Mouse (Mus musculus) right cerebral cortex, adult 18-20 months (tissue): Measurements from ENCODE around the gene Olfm2.

Source experiments
- DNase-seq: peaks from one replicate; pipeline ENCODE4 v3.0.0; 2022; ENCODE audit warnings: mixed read lengths

Olfm2 gene

DNA sequence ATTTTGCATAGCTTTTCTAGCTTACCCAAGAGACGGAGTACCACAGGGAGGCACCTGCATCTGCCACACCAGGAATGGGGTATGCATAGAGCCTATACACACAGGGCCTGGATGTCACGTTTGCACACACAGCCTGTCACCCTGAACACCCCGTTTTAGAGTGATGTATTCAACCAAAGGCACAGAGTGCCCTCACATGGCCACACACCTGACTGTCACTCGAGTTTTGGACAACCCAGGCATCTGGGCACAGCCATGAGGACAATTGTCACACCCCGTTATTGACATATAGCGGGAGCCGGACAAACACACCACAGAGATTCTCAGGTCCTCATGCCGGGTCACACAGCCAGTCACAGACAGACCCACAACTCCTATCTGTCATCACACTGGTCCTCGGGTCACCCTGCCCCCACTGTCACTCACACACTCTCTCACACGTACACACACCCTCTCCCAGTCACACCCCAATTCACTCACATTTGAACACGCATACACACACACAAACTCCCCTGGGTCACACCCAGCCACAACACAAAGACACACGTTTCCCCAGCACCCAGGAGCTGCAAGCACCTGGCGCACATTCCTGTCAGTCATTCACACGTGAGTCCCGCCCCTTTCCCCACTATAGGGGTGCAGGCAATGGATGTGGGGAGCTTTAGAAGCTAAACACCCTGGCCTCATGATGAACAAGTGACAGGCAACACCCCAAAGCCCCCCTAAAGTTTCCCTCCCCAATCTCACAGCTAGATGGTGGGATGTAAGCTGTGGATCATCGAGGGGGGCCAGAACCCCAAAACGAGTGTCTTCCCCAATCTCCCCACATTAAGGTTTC lies 801 bp downstream of the Olfm2 start:
- DNase-seq, result no peak

DNA sequence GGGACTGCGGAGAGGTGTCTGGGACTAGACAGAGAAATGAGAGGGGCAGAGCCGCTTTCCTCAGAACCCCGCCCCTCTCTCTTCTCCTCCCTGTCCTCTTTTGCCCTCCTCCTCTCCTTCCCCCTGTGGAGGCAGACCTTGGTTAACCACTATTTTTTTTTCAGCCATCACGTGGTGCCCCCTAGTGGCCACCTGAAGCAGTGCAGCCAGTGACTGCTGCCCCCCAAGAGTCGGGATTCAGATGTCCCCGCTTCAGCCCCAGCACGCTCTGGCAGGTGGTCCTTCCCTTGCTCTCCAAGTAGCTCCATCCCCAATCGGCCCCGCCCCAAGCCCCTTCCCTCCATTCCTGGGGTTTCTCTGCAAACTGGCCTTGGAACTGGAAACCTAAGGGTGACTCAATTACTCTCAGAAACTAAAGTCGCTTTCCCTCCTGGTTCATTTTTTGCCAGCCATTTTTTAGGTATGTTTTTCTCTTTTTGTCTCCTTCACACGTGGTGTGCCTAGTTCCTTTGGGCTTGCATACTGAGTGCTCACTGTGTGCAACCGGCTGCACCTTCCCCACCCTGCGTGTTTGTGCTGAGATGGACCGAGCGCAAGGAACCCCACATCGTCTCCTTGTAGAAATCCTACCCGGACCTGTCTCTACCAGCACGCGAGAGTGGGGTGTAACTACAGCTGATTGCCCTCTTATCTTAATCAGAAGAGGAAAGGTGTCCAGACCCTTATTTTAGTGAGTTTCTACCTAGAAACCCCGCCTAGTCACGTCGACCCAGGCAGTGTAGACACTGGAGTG lies 2.0 kb downstream of the Olfm2 start:
- no peak for DNase-seq

DNA sequence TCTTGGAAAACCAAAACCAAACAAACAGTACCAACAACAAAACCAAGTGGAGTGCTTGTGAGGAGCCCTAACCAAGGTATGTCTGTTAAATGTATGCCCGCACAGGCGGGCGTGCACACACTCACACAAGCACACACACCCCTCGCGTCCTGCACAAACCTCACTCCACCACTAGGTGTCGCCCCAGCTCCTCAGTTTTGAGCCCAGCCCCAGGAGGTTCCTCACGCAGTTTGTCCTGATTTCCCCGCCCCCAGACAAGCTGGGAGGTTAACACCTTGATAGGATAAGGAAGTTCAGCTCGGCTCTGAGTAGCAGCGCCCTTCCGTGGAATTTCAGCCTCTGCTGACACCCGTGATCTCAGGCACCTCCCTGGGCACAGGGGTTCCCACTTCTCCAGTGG lies 5.7 kb downstream of the Olfm2 start:
- DNase-seq, result peak; percentile 83

DNA sequence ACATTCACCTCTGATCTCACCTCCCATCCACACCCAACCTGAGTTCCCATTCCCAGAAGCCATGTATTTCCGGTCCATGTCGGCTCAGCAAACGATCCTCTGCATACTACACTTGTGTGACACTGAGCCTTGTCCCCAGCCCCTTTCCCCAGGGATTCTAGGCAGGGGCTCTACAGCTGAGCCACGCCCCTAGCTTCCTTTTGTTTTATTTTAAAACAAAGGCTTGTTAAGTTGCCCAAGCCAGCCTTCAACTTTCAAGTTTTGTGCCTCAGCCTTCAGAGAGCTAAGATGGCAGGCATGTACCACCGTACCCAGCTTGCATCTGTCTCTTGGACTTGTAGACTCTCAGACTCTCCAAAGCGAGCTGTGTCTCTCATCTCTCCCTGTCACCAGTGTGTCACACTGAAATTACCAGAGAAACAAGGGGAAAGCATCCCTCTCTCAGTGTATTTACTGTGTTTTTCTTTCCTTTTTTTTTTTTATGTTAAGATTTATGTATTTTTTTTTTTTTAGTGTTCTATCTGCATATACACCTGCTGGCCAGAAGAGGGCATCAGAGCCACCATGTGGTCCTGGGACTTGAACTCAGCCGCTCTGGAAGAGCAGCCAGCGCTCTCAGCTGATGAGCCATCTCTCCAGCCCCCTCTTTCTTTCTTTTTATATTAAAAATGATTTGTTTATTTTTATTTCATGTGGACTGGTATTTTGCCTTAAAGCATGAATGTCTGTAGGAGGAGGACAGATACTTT lies 7.7 kb downstream of the Olfm2 start:
- no peak for DNase-seq

DNA sequence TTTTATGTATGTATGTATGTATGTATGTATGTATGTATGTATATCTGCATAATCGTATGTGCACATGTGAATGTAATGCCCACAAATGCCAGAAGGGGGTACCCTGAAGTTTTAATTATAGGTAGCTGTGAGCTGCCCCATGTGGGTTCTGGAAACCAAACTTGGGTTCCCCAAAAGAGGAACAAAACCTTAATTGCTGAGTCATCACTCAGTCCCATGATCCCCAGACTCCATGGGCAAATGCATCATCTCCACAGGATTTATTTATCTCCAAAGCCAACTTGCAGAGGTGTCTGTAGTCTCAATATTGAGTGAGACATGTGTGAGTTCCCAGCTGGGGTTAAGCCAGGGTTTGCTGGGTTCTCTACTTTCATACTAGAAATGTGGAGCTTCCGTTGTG lies 8.9 kb downstream of the Olfm2 start:
- no peak for DNase-seq

DNA sequence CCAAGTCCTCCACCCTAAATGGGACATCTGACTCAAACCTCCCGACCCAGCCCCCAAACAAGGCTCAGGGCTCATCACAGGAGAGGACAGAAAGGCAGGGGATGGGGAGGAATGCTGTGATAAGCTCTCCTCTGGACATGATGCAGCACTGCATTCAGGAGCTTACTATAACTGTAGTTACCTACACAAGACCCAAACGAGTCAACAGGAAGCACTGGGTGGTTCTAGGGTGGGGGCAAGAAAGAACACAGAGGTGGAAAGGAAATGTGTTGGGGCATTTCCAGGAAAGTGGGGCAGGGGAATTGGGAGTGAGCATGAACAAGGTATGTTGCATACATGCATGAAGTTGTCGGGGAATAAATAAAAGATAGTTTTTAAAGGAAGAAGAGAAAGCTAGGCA lies 11.5 kb downstream of the Olfm2 start:
- no peak for DNase-seq

DNA sequence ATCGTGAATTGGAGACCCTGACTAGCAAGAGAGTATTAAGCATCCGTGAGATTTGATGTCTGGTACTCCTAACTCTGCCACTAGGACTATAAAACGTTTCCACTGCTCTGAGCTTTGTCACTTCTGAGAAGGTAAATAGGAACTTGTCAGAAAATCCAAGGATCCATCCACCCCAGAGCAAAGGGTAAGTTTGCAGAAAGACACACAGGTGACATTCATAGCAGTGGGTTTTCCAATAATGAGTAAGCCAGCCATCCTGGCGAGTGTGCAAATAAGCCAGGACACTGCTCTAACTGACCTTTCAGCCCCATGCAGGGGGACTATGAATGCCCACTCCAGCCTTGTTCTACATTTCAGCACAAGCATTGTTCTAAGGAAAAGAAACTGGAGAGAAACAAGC lies 14.4 kb downstream of the Olfm2 start:
- DNase-seq, result no peak

DNA sequence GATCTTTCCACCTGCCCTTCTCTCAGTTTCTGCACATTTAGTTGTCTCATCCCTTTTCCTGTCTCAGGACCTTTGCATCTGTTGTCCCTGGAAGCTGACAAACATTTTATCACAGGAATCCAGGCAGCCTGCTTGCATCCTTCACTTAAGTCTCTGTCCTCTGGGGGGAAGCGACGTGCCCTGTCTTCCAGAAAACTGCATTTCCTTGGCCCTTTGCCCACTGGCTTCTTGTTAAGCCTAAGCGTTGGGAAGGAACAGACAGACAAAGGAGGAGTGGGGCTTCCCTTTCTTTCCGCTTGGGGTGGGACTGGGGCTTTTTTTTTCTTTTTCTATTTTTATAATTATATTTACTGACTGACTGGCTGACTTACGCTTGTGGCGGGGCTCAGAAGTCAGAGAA lies 16.7 kb downstream of the Olfm2 start:
- DNase-seq, result no peak

DNA sequence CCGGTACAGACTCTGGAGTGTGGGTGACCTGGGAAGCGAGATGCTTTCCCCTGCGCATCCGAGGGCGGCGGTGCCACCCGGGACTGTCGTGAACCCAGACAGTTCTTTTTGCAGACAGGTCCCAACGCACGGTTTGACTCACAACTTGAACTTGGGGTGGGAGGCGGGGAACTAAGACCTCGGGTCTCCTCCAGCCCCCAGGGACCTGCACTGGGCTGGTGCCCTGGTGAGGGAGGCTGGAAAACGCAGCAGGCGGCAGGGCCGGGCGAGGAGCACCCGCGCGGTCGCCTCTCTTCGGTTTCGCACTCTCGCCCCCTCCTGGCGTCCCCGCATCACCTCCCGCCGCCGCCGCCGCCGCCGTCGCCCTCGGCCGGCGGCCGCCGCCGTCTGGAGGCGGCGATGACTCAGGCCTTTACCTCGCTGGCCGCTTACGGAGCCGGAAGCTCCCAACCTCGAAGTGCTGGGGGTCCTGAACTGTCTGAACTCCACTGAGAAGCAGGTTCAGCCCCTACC lies 18.5 kb downstream of the Olfm2 start:
- peak; percentile 53 for DNase-seq

DNA sequence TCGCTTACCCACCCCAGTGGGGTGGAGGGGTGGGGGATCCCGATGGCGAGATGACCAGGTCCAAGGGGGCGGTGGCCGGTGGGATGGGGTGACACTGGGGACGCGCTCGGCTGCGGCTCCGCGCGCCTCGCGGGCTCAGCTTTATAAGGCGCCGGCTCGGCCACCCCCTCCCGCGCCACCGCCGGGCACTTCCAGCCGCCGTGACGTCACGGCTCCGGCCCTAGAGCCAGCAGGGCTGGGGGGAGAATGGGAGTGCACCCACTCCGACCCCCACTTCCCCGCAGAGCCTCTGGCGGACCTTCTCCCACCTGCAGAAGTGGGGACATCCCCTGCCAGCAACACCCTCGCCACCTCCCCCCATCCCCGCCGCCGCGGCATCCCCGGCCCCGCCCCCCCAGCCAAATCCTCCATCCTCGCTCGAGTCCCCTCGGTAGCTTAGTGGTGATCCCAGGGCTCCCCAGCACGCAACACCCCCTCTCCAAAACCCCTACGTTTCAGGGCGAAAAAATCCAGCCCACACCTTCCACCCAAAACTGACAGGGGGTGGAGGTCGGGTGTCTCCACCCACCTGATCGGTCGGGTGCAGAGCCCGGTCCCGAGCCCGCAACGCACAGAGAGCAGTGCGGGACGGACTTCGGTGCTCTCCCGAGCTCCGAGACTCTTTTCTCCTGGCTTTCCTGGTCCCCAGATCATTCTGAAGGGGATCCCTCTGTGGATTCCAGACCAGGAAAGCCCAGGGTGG lies 19.1 kb downstream of the Olfm2 start:
- DNase-seq, result peak; percentile 48

DNA sequence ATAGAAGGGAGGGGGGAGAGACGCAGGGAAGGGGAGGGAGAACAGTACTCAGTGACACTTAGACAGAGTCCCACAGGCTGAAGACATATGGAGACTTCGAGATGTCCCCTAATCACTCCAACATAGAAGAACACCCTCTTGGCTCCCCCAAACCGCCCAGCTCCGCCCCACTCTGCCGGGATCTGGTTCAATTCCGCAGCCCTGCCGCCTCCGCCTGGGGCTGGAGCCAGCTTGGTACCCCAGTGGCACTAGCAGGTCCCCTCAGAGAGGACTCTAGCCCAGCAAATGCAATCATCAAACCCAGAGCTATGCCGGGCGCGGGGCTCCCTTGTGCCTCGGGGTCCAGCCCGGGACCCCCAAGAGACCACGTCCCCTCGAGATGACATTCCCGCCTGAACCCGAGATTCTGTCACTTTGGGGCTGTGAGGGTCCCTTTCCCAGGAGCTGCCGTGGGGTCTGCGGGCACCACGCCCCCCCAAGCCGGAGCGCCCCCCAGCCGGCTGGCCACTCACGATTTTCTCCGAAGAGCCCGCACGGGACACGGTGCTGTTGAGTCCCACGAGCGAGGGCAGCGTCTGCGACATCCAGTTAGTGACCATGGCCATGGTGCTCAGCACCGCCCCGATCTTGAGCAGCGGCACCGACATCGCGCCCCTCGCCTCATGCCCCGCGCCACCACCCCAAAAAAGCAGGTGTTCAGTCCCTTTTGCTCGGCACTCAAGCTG lies 19.9 kb downstream of the Olfm2 start:
- peak; percentile 67 for DNase-seq

DNA sequence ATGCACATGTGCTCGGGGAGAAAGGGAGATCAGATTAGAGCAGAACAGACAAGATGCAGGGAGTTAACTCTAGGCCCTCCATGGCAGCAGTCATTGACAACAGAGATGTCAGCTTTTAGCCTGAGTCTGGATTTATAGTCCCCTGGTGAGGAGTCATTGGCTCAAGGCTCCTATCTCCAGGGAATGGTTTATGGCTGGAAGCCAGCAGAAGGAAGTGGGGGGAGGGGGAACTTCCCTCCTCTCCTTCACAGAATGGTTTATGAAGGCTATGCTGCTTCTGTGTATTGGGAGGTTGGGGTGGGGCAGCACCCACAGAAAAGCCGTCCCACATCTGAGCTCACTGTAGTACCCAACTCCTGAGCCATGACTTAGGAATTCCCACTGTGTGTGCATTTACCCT lies 24.6 kb downstream of the Olfm2 start:
- DNase-seq, result no peak

DNA sequence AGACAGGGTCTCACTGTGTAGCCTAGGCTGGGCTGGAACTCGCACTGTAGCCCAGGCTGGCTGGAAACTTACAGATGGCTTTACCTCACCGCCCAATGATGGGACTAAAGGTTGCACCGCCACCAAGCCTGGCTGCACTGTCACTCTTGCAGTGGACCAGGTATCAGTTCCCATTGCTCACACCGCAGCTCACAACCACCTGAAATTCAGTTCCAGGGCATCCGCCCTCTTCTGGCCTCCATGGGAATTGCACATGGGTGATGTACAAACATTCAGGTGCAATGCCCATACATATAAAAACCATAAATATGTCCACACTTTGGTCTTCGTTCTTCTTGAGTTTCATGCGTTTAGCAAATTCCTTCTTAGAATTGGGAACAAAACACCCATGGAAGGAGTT lies 30.8 kb downstream of the Olfm2 start:
- DNase-seq, result no peak

DNA sequence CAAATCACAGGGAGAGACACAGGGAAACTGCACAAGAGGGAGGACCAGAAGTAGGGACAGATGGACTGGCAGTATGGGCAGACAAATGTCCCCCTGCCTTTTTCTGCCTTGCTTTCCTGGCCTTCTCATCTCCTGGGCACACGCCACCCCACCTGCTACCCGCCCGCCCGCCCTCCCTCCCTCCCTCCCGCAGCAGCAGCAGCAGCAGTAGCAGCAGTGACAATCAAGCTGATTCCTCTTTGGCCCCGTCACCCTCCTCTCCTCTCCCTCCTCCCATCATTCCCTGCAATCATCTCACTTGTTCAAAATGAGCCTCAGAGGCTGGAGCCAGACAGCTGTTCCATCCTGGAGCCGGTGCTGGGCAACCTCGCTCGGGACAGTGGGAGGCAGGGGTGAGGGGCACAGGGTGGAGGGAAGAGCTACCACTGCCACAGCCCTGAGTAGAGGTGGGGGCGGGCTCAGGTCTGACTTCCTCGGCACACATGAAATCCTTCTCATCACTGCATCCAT lies 32.6 kb downstream of the Olfm2 start:
- peak; percentile 52 for DNase-seq

DNA sequence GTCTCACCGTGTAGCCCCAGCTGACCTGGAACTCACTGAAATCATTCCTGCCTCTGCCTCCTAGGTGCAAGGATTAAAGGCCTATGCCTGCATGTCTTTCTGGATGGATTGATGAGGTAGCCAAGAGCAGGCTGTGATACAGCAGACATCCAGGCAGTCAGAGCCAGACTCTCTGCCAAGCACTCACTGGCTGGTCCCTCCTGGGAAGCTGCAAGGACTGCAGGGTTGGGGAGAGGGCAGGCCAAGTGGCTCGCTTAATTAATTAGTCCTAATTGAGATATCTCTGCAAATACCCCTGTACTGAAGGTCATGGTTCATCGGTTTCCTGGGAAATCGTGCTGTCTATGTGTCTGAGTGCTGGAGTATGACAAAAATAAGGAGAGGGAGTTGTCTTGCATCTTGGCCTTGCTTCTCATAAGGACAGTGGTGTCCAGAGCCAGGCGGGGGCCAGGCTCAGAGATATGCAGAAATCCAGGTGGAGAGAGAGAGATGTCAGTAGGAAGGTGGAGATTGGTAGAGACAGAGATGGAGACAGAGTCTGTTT lies 33.1 kb downstream of the Olfm2 start:
- DNase-seq, result no peak

DNA sequence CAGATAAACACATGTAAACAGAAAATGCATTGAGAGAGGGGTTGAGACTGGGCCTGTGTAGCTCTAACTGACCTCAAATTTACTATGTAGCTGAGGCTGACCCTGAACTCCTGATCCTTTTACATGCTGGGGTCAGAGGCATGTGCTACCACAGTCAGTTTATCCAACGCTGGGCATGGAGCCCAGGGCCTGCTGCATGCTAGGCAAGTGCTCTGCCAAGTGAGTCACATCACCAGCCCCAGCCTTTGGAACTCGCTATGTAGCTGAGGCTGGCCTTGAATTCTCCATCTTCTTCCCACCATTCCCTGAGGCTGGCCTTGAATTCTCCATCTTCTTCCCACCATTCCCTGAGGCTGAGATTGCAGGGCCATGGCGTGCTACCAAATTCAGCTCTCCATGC lies 35.7 kb downstream of the Olfm2 start:
- no peak for DNase-seq

DNA sequence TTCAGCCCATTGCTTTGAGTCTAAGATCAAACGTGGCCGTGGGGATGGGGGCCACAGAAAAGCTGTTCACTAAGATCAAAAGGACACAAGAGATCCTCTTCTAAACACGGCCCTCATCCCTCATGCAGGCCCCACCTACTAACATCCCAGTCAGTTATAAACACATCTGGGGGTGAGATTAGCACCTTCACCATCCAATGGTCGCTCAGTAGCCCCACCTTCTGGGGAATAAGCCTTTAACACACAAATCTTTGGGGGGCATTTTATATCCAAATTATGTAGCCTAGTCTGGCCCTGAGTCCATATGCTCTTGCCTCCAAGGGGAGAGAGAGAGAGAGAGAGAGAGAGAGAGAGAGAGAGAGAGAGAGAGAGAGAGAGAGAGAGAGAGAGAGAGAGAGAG lies 40.2 kb downstream of the Olfm2 start:
- DNase-seq, result no peak

DNA sequence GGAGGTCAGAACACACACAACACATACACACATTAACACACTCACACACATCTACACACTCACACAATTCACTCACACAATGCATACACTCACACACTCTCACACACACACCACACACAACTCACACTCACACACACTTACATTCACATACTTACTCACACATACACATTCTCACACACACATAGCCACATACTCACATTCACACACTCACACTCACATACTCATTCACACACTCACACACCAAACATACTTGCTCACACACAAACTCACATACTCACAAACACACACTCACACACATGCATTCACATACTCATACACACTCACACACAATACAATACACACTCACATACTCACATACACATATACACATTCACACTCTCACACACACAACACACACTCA lies 40.7 kb downstream of the Olfm2 start:
- DNase-seq, result no peak

DNA sequence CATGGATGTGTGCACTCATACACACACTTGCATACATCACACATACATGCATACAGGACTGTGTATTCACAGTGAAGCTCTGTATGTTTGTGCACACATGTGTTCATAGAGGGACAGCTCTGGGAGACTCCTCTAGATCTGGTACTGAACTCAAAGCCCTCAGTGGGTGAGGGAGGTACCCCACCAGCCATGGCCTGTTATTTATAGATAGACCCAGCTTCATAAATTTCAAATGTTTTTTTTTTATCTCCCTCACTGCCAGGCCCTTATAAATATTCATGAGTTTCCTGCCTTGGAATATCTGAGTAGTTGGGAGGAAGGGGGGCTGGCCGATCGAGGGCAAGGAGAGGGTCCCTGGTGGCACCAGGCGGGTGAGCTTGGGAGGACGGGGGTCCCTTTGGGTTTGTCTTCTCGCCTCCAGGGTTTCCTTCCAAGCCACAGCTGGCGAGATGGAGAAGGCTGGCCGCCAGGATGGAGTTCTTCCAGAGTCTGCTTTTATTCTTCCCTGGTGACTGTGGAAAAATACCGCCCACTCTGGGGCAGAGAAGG lies 42.2 kb downstream of the Olfm2 start:
- DNase-seq, result peak; percentile 53

DNA sequence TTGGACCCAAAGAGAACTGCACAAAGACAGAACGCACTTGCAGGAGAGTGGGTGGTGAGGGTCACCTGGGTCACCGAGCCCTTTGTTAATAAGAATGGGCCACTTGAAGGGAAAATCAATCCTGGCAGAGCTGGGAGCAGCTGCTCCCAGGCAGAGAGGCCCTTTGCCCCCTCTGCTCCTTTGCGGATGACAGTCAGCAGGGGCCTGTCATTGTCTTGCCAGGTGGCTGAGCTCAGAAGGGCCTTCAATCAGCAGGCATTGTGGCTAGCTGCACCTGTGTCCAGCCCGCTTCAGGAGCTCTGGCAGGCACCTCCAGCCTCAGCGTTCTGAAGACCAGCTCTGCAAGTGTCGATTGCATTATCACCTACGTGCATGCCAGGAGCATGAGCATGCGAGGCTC lies 48.7 kb downstream of the Olfm2 start:
- no peak for DNase-seq

DNA sequence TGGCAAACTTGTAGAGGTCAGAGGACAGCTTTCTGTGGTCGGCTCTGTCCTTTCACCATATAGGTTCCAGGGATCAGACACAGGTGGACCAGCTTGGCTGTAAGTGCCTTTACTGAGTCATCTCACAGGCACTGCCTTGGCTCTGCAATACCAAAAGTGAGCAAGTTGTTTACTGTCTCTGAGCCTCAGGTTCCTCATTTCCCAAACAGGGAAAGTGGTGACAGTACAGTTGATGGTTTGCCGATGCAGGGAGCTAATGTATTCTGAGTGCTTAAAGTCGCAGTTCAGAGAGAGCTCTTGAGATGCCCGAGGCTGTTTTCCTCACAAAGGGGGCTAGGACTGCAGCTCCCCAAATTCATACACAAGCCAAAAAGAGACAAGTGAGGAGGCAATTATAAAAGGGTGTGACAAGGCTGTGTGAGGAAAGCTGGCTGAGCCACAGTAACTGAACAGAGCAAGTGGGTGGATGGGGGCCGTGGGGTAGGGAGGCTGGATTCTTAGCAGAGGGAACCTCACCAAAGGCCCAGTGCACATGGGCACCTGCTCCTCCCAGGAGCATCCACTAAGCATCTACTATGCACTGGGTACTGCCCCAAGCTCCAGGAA lies 49.9 kb downstream of the Olfm2 start:
- peak; percentile 49 for DNase-seq
